Mouse (Mus musculus): ENCODE measurements at regions not wholly inside any gene's neighbourhood (a gene's known extent, or its start where the extent isn't known, plus 50 kb on each side); places are given as distances from the start of the nearest gene placed in this dataset.

DNA sequence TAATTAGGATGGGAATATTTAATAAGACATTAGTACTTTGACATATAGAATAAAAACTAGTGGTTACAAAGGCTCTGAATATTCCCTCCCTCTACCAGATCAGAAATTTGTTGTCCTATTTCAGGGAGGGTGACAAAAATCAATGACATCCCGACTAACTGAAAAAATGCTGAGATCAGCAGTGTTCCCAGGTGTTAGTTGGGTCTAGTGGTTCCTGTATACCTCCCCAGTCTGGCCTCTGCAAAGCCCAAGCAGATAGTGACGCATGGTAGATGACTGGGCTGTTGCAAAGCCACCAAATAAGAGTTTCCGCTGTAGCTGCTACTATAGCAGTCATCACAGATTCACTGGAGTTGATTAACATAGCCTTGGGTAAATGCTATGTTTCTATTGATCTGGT, 59.9 kb upstream of the Gm4791 start:
- no peak for DNase-seq

DNA sequence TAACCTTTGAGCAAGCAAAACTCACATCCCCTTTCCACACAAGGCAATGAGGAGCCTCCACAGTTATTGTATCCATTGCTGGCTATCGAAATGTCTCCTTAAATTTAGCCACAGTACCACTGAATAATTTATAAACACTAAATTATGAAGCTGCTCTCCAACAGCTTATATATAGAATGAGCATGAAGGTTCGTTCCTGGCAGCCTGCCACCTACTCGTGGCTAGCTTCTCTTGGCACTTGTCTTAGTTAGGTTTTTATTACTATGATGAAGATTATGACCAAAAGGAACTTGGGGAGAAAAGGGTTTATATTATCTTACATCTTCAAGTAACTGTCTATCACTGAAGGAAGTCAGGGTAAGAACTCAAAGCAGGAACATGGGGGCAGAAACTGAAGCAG, 72.9 kb upstream of the Gm4791 start:
- DNase-seq: no peak

DNA sequence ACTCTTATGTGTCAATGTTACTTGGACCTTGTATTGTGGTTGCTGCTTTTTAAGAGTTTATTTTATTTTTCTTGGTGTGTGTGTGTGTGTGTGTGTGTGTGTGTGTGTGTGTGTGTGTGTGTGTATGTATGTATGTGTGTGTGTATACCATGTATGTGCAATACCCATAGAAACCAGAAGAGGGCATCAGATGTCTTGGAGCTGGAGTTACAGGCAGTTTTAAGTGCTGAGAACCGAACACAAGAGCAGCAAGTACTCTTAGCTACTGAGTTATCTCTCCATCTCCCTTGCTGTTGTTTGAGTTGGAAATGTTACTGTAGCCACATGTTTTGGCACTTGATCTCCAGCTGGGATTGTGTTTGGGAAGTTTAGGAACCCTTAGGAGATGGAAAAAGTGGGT, 78.5 kb upstream of the Gm4791 start:
- DNase-seq: no peak

DNA sequence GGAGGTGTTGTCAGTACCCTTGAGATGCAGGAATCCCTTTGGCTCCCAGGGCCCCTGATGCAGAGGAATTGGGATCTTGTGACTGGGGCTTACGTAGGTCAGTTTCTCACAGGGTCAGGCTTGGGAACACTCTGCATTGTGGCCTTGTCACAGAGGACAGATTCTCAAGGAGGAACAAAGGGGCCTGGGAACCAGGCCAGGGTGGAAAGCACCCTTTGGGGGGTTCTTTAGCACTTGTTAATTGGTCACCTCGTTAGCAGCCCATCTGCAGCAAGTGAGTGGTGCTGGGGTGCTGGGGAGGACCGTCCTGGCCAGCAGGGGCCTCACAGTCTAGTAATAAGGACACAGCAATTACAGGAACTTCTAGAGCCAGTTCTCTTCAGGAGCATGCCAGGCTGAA, 85.3 kb upstream of the Gm4791 start:
- no peak for DNase-seq

DNA sequence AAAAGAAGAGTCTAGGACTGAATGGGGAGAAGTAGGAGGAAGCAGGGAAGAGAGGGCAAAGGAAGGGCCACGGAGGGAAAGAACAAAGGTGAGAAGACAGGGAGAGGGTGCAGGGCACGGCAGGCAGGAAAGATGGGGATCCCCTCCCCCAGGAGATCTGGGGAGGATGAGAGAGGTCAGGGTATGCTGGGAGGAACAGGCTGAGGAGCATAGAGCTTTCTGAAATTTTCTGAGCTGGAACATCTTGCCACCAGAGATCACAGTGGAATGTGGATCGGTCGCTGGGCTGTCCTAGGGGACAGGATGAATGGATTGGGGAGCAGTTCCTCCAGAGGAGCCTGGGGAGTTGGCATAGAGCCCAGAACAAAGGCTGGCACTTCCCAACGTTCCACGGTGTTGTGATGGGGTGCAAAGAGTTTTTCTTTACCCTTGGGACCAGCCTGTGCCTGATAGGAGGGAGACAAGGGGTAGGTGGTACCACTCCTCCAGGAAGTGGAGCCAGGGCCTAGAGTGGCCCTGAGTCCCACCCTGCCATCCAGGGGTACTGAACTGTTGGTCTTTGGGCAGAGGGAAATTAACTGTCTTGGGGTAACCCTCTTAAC, 89.0 kb upstream of the Gm4791 start:
- no peak for DNase-seq

DNA sequence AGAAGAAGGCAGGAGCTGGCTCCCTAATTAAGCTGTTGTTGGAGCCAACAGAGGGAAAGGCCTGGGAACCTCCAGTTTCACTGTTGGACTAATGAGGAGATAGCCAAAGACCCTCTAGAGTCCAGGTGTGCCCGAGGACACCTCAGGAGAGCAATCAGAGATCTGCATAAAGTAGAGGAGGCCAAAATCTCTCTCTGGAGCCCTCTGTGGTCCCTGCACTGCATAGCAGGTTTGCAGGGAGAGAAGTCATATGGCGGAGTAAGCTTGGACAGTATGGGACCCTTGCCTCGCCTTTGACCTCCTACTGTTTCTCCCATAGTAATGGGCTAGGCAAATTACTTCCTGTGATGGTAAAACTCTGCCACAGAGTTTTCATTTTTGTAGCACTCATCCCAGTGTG, 93.5 kb upstream of the Gm4791 start:
- DNase-seq: no peak

DNA sequence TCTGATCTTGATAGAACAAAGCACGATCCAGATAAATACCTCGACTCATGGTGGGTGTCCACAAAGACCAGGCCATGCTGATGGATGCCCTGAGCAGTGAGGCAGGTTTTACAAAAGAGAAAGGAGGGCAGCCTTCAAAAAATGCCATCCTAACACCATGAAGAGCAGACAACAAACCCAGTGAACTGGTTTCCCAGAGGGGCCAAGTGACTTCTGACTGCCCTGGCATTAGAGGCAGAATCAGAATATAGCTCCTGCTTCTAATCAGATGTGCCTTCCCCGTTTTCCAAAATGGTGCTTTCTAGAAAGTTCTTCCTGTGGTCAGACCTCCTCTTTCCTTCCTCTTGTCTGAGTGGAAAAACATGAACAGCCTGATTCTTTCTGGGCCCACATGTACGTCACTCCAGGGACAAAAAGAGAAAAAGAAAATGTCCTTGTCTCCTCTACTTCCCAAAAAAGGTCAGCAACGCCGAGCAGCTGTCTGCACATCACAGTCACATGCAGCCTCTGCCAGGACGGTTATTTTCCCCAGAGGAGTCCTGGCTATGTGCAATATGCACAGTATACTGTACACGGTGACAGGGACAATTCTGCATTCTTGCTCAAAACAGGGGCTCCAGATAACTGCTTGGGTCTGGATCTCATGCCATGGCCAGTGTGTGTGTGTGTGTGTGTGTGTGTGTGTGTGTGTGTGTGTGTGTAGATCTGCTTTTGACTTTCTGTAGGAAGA, 94.9 kb upstream of the Gm4791 start:
- no peak for DNase-seq

DNA sequence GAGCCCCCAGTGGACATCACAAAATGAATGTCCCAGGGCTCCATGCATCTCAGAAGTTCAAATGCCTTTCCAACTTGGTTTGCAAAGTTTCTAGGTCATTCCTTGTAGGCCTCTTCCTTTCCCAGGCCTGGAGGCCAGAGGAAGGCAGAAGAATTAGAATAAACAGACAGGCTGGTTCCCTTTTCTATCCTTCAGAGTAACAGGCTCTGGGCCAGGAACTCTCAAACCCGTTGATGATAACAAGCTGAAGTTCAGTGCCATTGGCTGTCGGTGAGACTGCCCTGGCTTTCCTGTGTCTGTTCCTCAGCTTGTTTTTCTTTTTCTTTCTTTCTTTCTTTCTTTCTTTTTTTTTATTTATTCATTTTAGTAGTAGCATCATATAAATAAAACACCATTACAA, 99.3 kb upstream of the Gm4791 start:
- no peak for DNase-seq

DNA sequence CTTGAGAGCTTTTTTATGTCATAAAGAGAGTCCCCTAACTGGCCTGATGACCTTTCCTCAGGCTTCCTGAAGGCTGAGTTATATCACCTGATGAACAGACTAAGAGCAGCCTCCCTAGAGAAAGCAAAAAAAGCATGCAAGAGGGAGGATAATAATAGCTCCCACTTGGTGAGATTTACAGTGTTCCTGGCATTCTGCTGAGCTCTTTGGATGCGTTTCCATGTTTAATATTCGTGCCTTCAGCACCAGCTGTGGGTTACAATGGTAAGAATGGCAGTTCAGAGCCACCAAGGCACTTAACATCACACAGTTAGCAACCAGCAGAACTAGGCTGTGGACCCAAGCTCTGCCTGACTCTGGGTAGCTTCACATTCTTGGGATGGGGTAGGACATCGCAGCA, 100.4 kb upstream of the Gm4791 start:
- DNase-seq: no peak

DNA sequence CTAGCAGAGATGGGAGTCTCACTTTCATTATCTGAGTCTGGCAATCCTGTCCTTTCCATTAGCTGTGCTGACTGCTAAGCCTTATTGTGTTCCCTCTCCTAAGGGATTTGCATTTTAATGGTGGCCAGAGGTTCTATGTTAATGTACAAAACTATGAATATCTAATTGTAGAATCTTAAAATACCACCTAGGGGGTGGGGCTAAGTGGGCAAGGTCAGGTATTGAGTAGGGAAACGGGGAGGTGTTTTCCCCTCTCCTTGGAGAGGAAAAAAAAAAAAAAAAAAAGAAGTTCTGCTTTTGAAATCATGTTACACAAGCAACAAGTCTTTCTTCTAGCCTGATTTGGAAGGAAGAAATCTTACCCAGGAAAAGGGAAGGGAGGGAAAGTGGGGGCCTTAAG, 106.7 kb upstream of the Gm4791 start:
- DNase-seq: no peak

DNA sequence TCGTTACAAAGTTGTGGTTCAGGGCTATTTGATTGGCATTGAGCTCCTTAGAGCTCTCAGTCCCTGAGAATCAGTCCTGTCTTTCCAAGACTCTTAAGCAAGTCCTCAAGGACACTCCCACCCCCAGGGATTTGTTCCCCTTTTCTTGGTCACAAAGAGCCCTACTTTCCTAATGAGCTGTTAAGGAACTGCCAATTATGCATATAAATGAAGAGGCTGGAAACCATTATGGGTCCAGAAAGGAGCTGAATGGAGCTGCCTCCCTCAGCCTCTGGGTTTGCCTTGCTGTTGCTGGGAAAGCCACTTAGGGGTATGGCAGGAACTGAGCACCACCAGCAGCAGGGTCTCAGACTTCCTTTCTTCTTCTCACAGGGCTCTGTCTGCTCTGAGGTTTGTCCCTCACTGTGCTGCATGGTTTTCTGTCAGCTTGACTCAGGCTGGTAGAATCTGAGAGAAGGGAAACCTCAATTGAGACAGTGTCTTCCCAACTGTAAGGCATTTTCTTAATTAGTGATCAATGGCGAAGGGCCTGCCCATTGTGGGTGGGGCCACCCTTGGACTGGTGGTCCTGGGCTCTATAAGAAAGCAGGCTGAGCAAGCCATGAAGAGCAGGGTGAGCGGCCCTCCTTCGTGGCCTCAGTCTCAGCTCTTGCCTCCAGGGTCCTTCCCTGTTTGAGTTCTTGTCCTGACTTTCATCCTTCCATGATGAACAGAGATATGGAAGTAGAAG, 108.4 kb upstream of the Gm4791 start:
- DNase-seq: no peak

DNA sequence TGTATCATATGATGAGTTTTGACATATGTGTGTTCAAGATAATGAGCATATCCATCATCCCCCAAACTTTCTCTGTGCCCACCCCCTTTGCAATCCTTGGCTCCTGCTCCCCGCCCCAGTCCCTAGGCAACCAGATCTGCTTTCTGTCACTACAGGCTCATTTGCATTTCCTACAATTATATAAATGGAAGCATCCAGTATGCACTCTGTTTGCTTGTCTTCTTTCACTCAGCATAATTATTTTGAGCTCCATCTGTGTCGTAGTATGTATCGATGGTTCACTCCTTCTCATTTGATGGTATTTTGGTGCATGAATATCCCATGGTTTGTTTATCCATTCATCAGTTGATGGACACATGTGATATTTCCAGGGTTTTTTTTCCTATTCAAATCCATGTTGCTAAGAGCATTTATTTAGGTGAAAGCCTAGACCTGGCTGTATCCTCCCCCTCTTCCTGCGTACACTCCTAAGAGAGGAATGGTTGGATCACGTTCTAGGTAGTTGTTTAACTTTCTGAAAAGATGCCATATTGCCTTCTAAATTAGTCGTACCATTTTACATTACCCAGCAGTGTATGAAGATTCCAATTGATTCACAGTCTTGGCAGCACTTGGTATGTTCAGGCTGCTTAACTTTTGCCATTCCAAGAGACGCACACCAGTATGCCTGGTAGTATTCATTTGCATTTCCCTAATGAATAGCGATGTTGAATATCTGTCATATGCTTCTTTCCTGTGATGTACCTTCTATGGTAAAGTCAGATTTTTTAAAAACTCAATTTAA, 127.1 kb upstream of the Gm4791 start:
- DNase-seq: no peak

DNA sequence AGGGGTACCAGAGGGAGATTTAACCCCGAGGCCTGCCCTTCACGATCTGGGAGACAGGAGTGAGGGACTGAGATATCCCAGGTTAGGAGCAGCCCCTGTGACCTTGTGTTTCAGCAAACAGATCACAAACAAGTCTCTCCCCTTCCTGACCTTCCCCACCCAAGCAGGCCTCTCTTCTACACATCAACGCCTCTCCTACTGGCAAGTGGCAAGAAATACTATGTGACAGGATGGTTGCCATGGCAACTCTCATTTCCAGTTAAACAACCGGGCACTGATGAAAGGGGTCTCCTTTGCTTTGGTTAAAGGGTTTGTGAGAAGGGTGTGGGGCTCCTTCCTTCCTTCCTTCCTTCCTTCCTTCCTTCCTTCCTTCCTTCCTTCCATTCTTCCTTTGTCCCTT, 134.6 kb upstream of the Gm4791 start:
- DNase-seq: no peak

DNA sequence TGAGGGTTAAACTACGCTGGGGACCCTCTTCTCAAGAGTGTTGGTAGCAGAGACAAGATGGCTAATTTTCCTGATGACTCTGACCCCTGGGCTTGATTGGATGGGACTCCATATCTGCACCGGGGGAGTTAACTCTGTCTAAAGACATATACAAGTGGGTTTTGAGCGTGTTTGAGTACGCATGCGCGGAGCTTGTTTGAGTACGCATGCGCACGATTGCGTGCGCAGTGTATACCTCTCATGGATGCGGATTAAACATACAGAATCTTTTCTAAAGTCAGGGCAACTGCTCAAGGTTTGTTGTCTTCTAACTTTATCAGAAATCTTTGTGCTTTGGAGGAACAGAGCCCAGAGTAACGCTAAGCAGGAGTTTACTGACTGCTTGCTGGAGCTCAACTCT, 146.8 kb upstream of the Gm4791 start:
- DNase-seq: no peak

DNA sequence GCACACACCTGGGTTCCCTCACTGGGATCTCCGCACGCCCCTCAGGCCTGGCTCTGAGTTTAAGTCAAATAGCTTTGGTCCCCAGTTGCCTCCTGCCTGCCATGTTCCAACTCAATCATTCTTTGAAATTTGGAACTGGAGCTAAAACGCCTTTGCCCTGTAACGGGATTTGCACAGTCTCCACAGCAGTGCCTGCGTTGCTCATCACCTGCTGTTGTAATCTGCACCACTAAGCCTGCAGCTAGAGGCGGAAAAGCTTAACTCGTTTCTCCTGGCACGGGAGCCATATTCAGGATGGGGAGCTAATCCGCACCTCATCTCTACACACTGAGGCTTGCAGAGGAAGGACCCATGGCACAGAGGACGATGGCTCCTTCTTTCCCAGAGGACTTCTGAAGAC, 147.2 kb upstream of the Gm4791 start:
- DNase-seq: no peak

DNA sequence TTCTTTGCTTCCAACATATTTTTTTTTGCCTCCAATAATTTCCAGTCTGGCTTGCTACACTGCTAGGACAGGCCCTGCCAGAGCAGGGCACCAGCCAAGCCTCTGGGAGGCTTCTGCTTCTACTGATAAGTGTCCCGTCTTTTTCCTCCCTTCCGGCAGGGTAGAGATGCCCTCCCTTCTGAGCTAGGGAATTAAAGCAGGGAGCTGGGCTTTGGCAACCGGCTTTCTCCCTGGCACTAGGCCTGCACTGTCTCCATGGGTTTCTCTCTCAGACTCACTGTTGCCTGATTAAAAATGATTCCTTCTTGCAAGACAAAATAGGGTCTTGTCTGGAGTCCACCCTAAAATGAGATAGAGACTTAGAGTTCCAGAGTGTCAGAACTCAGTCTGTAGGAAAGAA, 153.3 kb upstream of the Gm4791 start:
- no peak for DNase-seq

DNA sequence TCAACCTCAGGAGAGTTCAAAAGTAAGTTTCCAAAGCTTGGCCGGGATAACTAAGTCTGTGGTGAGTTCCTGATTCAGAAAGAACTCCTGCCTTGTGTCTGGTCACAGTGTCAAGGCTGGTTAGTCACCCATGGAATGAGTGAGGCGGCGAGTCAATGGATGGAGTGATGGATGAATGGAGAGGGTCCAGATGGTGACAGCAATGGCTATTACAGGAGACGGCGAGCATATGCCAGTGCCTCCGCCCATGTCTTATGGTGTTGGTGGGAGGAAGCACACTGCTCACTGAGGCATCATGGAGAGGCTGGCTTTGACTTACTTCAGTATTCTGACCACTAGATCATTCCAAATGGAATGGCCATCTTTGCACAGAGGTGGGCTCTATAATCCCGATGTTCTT, 154.8 kb upstream of the Gm4791 start:
- no peak for DNase-seq

DNA sequence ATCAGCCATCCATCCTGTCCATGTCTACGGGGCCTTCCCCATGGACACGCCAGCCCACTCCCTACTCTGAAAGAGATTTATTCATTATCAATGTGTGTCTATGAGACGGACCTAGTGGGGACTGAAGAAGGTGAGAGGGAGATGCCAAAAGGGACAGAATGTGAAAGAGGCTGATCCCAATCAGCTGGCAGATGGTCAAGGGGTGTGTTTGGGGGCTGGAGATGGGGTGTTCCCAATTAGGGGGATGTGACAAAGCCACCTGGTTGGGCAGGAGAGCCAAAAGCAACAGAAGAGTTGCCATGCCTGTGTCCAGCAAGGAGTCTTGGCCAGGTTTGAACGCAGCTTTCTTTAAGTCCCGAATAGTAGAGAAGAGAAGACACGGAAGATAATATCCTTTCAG, 157.0 kb upstream of the Gm4791 start:
- no peak for DNase-seq

DNA sequence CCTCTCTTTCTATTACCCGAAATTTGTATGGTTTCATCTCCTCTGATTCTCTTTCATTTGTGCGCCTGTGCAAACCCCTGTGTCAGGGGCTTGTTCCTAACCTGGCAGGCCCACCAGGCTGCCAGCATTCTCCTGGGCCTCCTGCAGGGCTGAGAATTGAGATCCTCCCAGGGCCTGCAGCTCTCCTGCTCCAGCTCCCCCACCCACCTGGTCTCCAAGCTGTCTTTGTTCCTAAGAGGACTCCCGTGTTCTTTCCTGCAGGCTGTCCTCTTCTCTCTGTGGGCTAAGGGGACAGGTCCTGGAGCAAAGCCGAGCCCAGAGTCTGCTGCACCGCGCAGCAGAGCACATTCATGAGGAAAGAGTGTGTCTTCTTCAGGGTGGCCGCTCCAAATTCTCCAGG, 163.3 kb upstream of the Gm4791 start:
- no peak for DNase-seq

DNA sequence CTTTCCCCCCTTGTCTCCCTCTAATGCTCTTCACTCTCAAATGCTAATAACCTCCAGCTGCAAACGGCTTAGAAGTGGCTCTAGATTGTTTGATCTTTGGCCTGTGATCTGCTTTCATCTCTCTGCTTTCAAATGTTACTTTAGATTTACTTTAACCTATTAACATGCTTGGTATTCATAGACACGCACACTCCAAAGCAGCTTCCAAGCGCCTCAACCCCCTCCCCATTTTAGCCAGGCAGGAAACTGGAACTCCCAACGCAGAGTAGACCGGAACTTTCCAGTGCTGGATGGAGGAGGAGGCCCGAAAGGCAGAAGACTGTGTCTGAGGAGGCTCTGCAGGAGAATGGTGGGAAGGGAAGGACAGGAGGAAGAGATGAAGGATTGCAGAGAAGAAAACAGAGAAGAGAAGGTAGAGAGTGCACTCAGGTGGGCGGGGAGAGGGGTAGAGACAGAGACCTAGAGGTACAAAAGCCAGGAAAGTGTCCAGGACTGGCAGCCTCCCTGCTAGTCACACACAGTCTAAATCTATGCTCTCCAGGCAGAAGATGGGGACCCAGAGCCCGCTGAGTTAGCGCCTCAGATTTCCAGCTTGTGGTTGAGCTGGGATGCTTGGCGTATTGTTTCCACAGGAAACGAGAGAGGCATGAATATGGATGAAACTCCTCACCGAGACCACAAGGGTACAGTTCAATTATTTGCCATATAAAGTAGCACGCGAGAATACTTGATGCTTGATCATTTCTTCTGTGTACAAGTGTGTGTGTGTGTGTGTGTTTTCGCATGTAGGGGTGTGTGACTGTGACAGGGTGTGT, 167.6 kb upstream of the Gm4791 start:
- DNase-seq: peak; percentile 36 to 56

DNA sequence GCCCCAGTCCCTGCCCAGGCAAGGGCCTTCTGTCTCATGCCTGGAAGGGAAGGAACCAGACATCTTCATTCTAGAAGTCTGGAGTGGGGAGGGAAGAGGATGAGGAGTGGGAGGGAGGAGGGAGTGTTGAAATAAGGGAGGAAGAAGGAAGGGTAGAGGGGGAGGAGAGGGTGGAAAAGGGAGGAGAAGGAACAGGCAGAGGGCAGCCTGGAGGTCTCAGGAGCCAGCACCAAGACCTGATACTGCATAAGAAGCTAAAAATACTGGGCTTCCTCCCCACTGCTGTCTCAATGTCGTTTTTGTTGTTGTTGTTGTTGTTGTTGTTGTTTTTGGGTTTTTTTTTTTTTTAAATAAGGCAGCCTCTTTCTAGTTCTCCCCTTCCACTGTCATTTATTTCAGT, 168.2 kb upstream of the Gm4791 start:
- no peak for DNase-seq

DNA sequence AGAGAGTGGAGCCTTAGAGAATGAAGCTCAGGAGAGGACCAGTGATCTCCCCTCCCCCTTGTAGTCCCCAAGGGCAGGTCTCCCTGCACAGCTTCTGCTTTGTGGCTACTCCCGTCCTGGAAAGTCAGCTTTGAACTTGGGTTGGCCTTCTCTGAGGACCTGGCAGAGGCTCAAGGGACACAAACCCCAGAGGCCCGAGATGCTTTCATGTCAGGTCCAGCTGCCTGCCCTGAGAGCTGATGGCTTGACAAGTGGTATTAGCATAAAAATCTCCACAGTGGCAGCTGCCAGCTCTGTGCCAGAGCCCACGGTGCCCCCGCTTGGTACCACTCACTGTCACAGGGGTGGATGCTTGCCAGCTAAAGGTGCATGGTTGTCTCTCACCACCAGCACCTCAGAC, 173.8 kb upstream of the Gm4791 start:
- no peak for DNase-seq

DNA sequence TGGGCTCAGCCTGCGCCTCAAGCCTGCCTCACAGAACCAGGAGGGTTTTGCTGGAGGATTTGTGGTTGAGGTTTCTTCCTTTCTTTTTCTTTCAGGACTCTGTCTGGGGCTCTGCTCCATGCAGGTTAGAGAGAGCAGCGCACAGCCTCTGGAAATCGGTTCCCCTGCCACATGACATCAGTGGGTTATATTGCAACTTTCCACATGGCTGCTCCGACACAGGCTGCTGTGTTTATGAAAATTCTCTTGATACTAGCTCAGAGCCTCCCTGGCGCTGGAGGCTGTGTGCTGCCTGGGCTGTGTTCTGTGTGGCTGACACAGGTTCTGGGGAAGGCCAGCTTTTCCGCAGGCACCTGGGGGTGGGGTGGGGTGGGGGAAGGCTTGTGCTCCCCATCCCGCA, 178.7 kb upstream of the Gm4791 start:
- DNase-seq: no peak
